Mouse (Mus musculus) G1E (cell line): ENCODE data around the gene 4930505A04Rik. TPM values are rescaled to one million over a fixed set of nuclear protein-coding genes. Genes with fewer than 3 reads are reported as not detected.
"Not testable (repeated sequence)": the region's sequence is repeated elsewhere in the genome, so short reads cannot be mapped to it uniquely, and the experiment has no call there.

Experiments used
- ATAC-seq: 2 replicates; pipeline ENCODE4 v1.8.0; 2016; ENCODE audit warnings: mild to moderate bottlenecking; ENCODE audit not compliant: insufficient number of reproducible peaks, poor library complexity, low FRiP score, severe bottlenecking; ENCODE audit errors: extremely low read depth
- DNase-seq: peaks from one replicate; pipeline ENCODE4 v3.0.0; 2012; ENCODE audit warnings: low spot score
- H3K27me3 ChIP-seq: 2 replicates; pipeline ENCODE4 v1.6.1; 2012; ENCODE audit warnings: mild to moderate bottlenecking, low read length, inconsistent platforms; ENCODE audit not compliant: insufficient read depth
- H3K36me3 ChIP-seq: replicated peaks from 2 replicates; pipeline ENCODE3; 2012; ENCODE audit warnings: mild to moderate bottlenecking, inconsistent platforms
- H3K4me1 ChIP-seq: 2 replicates; pipeline ENCODE4 v1.6.1; 2012; ENCODE audit warnings: low read depth, low read length, inconsistent platforms, mixed read lengths; ENCODE audit not compliant: insufficient read depth
- H3K4me3 ChIP-seq: 2 replicates; pipeline ENCODE4 v1.5.1; 2012; ENCODE audit warnings: low read depth, mild to moderate bottlenecking, inconsistent platforms, low read length, moderate library complexity, mixed read lengths
- H3K9me3 ChIP-seq: replicated peaks from 2 replicates; pipeline ENCODE4 v1.6.1; 2012; ENCODE audit warnings: inconsistent platforms
- CTCF ChIP-seq: IDR thresholded peaks from 2 replicates; pipeline ENCODE4 v1.5.1; 2012; ENCODE audit warnings: low read depth, low read length, inconsistent platforms, mixed read lengths
- GATA1 ChIP-seq: IDR thresholded peaks from 2 replicates; pipeline ENCODE4 v1.6.1; 2012; ENCODE audit warnings: borderline replicate concordance, low read length, inconsistent platforms, mixed read lengths
- GATA2 ChIP-seq: IDR thresholded peaks from 2 replicates; pipeline ENCODE4 v1.6.1; 2012; ENCODE audit warnings: low read depth, low read length, inconsistent platforms, borderline replicate concordance
- POLR2AphosphoS5 ChIP-seq: IDR thresholded peaks from 2 replicates; pipeline ENCODE4 v1.6.1; 2012; ENCODE audit warnings: low read depth, low read length, inconsistent platforms; ENCODE audit not compliant: insufficient replicate concordance
- TAL1 ChIP-seq: conservative IDR thresholded peaks from 2 replicates; pipeline ENCODE4 v1.6.1; 2012; ENCODE audit warnings: low read depth, low read length, inconsistent platforms, mixed read lengths
- polyA plus RNA-seq: library from polyadenylated mRNA; stranded (reverse); fragments of >175 nt; gene quantifications from 2 replicates; pipeline ENCODE4 v1.2.3, GENCODE M21; 2012
- total RNA-seq, 2 experiments: library from RNA; stranded (forward) in 1 of 2; stranded (reverse) in 1 of 2; fragments of 200-1000 nt in 1 of 2; fragments of >200 nt in 1 of 2; fragmentation: Nextera tagmentation in 1 of 2; gene quantifications; 2 replicates each; pipeline ENCODE4 v1.2.3; 2014 to 2017

The 4930505A04Rik gene
- total and polyA plus RNA-seq, 3 experiments = not detected

DNA sequence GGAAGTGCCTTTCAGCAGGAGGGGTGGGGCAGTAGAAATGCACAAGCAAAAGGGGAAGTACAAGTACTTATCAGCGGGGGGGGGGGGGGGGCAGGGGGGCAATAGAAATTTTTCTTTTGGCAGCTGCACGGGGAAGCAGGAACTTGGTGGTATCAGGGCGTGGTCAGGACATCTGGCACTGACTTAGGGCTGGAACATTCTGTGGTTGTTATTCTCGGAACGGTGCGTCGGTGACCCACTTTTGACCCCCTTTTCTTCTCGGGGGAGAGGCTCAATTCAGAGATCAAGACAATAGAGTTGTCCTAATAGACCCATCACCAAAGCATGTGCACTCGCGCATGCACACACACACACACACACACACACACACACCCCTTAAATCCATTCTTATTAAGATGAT is 16.6 kb upstream of the 4930505A04Rik start:
- no peak for TF ChIP-seq GATA2
- no peak for TF ChIP-seq GATA1
- TF ChIP-seq POLR2AphosphoS5 = no peak
- TF ChIP-seq TAL1 = no peak
- no peak for TF ChIP-seq CTCF
- Histone ChIP-seq H3K9me3 (peaks cover 16% of the 10 kb centered on the region), H3K4me3 (no peak overlapping the region), H3K36me3 (no peaks in the 10 kb centered on the region), H3K4me1 (no peaks in the 10 kb centered on the region), H3K27me3 (no peaks in the 10 kb centered on the region)
- DNase-seq = no peak
- ATAC-seq = no peak

DNA sequence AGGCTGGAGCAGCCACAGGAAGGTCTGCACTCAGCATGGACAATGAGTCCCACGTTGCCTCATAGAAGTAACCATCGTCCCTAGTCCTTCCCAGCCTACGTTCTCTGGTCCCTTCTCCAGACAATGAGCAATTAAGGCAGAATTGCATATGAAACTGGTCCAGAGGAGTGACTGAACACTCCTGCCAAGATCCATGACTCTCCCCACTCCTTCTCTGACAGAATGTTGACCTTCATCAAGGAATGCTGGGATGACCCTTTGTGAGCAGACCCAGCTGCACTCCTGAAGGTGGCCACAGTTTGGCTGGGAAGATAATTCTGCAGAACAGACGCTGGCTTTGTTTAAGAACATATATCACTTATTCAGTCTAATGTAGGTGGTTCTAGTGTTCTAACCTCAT is 11.7 kb upstream of the 4930505A04Rik start:
- H3K27me3 ChIP-seq = no peaks in the 10 kb centered on the region
- peaks cover 9% of the 10 kb centered on the region for H3K9me3 ChIP-seq
- H3K4me1 ChIP-seq = no peaks in the 10 kb centered on the region
- DNase-seq (no peak), ATAC-seq (no peak)
- H3K36me3 ChIP-seq = no peaks in the 10 kb centered on the region
- H3K4me3 ChIP-seq = no peak overlapping the region
- no peak for TF ChIP-seq TAL1
- TF ChIP-seq GATA2 = no peak
- no peak for TF ChIP-seq GATA1
- TF ChIP-seq CTCF = no peak
- TF ChIP-seq POLR2AphosphoS5 = no peak

DNA sequence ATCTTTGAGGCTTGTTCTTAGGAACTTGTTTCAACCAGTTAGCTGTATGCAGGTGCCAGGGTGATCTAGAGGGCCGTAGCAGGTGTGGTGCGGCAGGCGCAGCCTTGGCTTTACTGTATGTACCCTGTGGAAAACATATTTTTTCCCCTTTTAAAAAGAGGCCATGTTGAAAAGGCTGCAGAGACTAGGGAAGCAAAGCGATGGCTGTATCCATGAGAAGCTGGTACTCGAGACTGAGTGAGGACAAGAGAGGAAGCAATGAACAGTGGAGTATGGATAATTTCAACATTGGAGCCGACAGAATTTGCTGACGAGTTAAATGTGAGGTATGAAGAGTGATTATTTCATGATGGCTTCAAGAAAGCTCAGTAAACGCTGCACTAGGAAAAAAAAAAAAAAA is 440 bp downstream of the 4930505A04Rik start:
- TF ChIP-seq CTCF = no peak
- TF ChIP-seq TAL1 = no peak
- TF ChIP-seq POLR2AphosphoS5 = no peak
- TF ChIP-seq GATA1 = no peak
- TF ChIP-seq GATA2 = no peak
- H3K27me3 ChIP-seq = peaks cover 18% of the 10 kb centered on the region
- H3K36me3 ChIP-seq = no peaks in the 10 kb centered on the region
- H3K4me3 ChIP-seq = no peak overlapping the region
- H3K9me3 ChIP-seq = no peaks in the 10 kb centered on the region
- ATAC-seq = no peak
- DNase-seq = no peak
- H3K4me1 ChIP-seq = peaks cover 7% of the 10 kb centered on the region

DNA sequence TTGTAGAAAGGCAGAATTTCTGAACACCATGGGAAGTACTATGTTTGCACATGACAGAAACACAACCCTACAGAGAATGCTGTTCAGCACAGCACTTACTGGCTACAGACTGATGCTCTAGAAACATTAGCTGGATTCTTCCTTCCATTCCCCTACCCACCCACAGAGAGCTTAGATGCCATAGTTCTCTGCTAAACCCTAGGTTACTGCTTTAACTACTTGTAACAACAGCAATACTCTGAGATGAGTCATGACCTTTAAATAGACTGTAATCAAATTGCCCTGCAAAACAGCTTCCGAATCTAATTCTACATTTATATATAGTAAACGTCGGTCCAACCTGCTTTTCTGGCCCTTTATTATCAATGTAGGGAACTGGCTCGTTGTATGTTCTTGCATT is 17.3 kb downstream of the 4930505A04Rik start:
- TF ChIP-seq CTCF (no peak), GATA1 (no peak), TAL1 (no peak), POLR2AphosphoS5 (no peak), GATA2 (no peak)
- Histone ChIP-seq H3K27me3 (peaks cover 5% of the 10 kb centered on the region; the same call in 1 of the 2 replicates), H3K4me3 (no peak overlapping the region), H3K9me3 (no peaks in the 10 kb centered on the region), H3K36me3 (no peaks in the 10 kb centered on the region), H3K4me1 (no peaks in the 10 kb centered on the region)
- no peak for ATAC-seq
- no peak for DNase-seq

DNA sequence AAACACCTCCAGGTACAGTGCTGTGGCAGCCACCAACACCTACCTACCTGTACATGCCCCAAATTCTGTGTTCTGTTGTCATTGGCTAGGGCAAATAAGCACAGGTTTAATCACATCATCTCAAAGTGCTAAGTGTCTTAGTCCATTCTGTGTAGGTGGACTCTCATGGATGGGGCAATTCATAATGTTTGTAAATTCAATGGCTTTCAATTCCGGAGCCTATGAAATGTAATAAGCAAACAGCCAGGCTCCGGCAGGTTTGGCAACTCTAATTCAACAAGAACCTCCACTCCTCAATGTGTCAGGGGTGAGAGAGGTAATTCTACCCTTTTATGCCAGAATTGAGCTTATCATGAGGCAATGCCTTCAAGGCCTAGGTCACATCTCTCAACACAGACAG is 23.5 kb downstream of the 4930505A04Rik start:
- TF ChIP-seq GATA2 (no peak), CTCF (no peak), GATA1 (no peak), POLR2AphosphoS5 (no peak), TAL1 (no peak)
- H3K4me3 ChIP-seq = no peak overlapping the region
- ATAC-seq (no peak), DNase-seq (no peak)
- H3K9me3 ChIP-seq = no peaks in the 10 kb centered on the region
- H3K4me1 ChIP-seq = no peaks in the 10 kb centered on the region
- H3K27me3 ChIP-seq = no peaks in the 10 kb centered on the region
- no peaks in the 10 kb centered on the region for H3K36me3 ChIP-seq

DNA sequence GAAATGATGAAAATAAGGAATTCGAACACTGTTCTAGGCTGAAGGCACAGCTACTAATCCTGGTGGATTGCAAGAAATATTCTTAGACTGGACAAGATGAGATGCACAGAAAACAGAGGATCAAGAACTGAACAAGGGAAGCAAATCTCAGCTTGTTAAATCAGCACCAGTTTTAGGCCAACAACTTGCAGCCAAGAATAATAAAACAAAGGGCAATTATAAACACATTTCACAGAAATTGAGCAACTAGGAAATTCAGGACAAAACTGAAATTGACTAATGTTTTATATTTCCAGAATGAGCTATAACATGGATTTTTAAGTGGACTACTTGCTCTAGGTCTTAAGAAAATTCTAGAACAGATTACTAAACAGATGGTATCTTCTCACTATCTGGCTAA is 24.1 kb downstream of the 4930505A04Rik start:
- DNase-seq (no peak), ATAC-seq (no peak)
- Histone ChIP-seq H3K4me3 (no peak overlapping the region), H3K9me3 (no peaks in the 10 kb centered on the region), H3K27me3 (no peaks in the 10 kb centered on the region), H3K4me1 (no peaks in the 10 kb centered on the region), H3K36me3 (no peaks in the 10 kb centered on the region)
- no peak for TF ChIP-seq TAL1
- TF ChIP-seq GATA1 = no peak
- no peak for TF ChIP-seq POLR2AphosphoS5

GRCm38 (mm10) chr11:30444192-30444905 is 27.3 kb downstream of the 4930505A04Rik start:
- not testable (repeated sequence) for H3K9me3 ChIP-seq, H3K27me3 ChIP-seq, H3K36me3 ChIP-seq, DNase-seq, ATAC-seq, H3K4me1 ChIP-seq, H3K4me3 ChIP-seq
